Mouse (Mus musculus) midbrain, postnatal 0 days (tissue): ENCODE measurements around the gene Pglyrp2. TPM values are rescaled to one million over a fixed set of nuclear protein-coding genes. Genes with fewer than 3 reads are reported as not detected.

Experiments
- ATAC-seq: fragments of 200-750 bp; cut with Nextera tagmentation; 2 replicates; pipeline ENCODE4 v1.8.0; 2017; ENCODE audit warnings: moderate number of reproducible peaks, mild to moderate bottlenecking, moderate TSS enrichment, moderate library complexity; ENCODE audit not compliant: low FRiP score
- DNase-seq: peaks from one replicate; pipeline ENCODE4 v3.0.0-alpha.2; 2015; ENCODE audit warnings: low spot score
- H3K27ac ChIP-seq: fragments of 300-500 bp; sonication (generic); 2 replicates; pipeline ENCODE4 v1.5.1; 2014; ENCODE audit warnings: low read depth, mild to moderate bottlenecking, low read length, mixed read lengths
- H3K27me3 ChIP-seq: fragments of 300-500 bp; sonication (generic); 2 replicates; pipeline ENCODE4 v1.6.1; 2014; ENCODE audit warnings: low read length, control low read depth, mixed read lengths; ENCODE audit not compliant: insufficient read depth
- H3K36me3 ChIP-seq: fragments of 300-500 bp; sonication (generic); 2 replicates; pipeline ENCODE4 v1.6.1; 2014; ENCODE audit warnings: low read length, control low read depth, mixed read lengths; ENCODE audit not compliant: insufficient read depth
- H3K4me1 ChIP-seq: fragments of 300-500 bp; sonication (generic); 2 replicates; pipeline ENCODE4 v1.6.1; 2014; ENCODE audit warnings: mild to moderate bottlenecking, control low read depth, antibody characterized with exemption, low read length, mixed read lengths; ENCODE audit not compliant: insufficient read depth
- H3K4me2 ChIP-seq: fragments of 300-500 bp; sonication (generic); 2 replicates; pipeline ENCODE4 v1.6.1; 2014; ENCODE audit warnings: low read depth, mild to moderate bottlenecking, low read length, mixed read lengths; ENCODE audit not compliant: poor library complexity, severe bottlenecking
- H3K4me3 ChIP-seq: fragments of 300-500 bp; sonication (generic); 2 replicates; pipeline ENCODE4 v1.5.1; 2014; ENCODE audit warnings: low read depth, mild to moderate bottlenecking, low read length, moderate library complexity
- H3K9ac ChIP-seq: fragments of 300-500 bp; sonication (generic); replicated peaks from 2 replicates; pipeline ENCODE4 v1.6.1; 2014; ENCODE audit warnings: mild to moderate bottlenecking, low read length, moderate library complexity, mixed read lengths; ENCODE audit not compliant: poor library complexity, severe bottlenecking
- H3K9me3 ChIP-seq: fragments of 300-500 bp; sonication (generic); 2 replicates; pipeline ENCODE4 v1.6.1; 2016; ENCODE audit warnings: low read length, control low read depth
- CTCF ChIP-seq: IDR thresholded peaks from 2 replicates; pipeline ENCODE4 v1.5.1; 2016; ENCODE audit warnings: antibody characterized with exemption, mild to moderate bottlenecking
- WGBS: fragments of 180-500 bp; shearing (Covaris S2); extraction: QIAGEN DNeasy Blood & Tissue Kit; methylation state at CpG from one replicate; pipeline ENCODE4 v1.1.7; 2014; 5-methylcytosine and 5-hydroxymethylcytosine counted together
- polyA plus RNA-seq: library from polyadenylated mRNA; unstranded; fragments of >200 nt; fragmentation: Nextera tagmentation; extraction: Ambion mirVana; gene quantifications from 2 replicates; pipeline ENCODE4 v1.2.1, GENCODE M21; 2015
- total RNA-seq: library from RNA; depleted of rRNA; stranded (reverse); fragments of >200 nt; gene quantifications from 2 replicates; pipeline ENCODE4 v1.2.3, GENCODE M21; 2014

Gene Pglyrp2
- total and polyA plus RNA-seq, 2 experiments from 2014 or later = not detected

- Histone ChIP-seq H3K36me3 (no peaks in the 10 kb centered on the region), H3K4me1 (no peaks in the 10 kb centered on the region), H3K27me3 (peaks cover 13% of the 10 kb centered on the region; the same call in 1 of the 2 replicates), H3K27ac (no peak overlapping the region), H3K4me2 (no peak overlapping the region), H3K4me3 (no peak overlapping the region), H3K9me3 (no peaks in the 10 kb centered on the region), H3K9ac (no peak overlapping the region)
- WGBS = 91% methylated on average over 14 of the region's 14 CpGs
- DNase-seq (no peak), ATAC-seq (no peak)
- TF ChIP-seq CTCF = no peak
These were observed 7.2 kb downstream of the Pglyrp2 start for GRCm38 (mm10) chr17:32416771-32417170.

DNA sequence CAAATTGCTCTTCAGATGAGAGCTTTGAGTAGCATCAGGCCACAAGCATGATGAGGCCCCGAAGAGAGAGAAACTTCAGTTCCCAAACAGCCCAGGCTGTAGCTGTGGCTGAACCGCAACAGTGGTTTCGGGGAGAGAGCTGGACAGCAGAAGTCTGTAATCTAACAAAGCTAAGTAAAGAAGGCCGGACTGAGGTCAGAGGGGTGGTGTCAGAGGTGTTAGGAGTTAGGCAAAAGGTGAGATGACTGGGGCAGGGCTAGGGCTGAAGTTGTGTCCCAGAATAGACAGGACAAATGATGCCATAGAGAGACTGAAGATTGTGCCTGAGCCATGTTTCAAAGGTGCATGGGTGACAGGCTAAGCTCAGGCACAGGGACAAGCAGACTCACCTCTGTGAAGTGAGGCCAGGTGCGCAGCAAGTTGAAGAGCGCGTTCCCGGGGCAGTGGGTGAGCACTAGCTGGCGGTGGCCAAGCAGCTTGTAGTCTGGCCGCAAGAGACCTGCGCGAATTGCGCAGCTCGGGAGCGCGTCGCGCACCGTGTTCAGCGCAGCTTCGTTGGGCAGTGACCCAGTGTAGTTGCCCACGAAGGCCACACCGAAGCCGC is 8.4 kb downstream of the Pglyrp2 start:
- H3K4me3 ChIP-seq = no peak overlapping the region
- no peaks in the 10 kb centered on the region for H3K9me3 ChIP-seq
- 54% methylated on average over 24 of the region's 24 CpGs for WGBS
- H3K4me2 ChIP-seq = no peak overlapping the region
- H3K9ac ChIP-seq = no peak overlapping the region
- no peaks in the 10 kb centered on the region for H3K4me1 ChIP-seq
- ATAC-seq (no peak), DNase-seq (no peak)
- no peak overlapping the region for H3K27ac ChIP-seq
- no peak for TF ChIP-seq CTCF
- H3K27me3 ChIP-seq = peaks cover 13% of the 10 kb centered on the region; the same call in 1 of the 2 replicates
- no peaks in the 10 kb centered on the region for H3K36me3 ChIP-seq

DNA sequence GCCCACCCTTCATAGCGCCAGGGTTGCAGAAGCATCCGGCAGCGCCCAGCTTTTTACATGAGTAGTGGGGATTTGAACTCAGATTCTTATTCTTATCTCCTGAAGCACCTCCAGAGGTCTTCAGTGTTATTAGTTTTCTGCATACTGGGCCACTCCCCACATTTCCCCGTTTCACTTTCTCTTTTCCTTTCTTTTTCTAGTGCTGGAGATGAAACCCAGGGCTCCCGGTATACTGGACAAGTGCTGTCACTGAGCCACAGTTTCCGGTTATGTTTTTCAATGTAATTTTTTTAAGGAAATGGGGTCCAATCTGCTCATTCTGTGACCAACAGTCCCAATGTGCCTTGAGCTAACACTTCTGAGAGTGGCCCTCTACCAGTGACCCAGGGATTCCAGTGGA is 12.1 kb downstream of the Pglyrp2 start:
- Histone ChIP-seq H3K4me3 (no peak overlapping the region), H3K9me3 (no peaks in the 10 kb centered on the region), H3K4me2 (no peak overlapping the region), H3K36me3 (no peaks in the 10 kb centered on the region), H3K4me1 (no peaks in the 10 kb centered on the region), H3K9ac (no peak overlapping the region), H3K27me3 (peaks cover 13% of the 10 kb centered on the region; the same call in 1 of the 2 replicates), H3K27ac (no peak overlapping the region)
- no peak for TF ChIP-seq CTCF
- WGBS = 93% methylated on average over 6 of the region's 6 CpGs
- ATAC-seq = no peak
- DNase-seq = no peak

GRCm38 (mm10) chr17:32403417-32403816 is 20.6 kb downstream of the Pglyrp2 start, which contains the start of gene Rasal3:
Gene Rasal3 (minus strand): TSS chr17:32403583.
- Histone ChIP-seq H3K9ac (no peak within 1 kb of the TSS), H3K27me3 (peaks cover 11% of the 10 kb centered on the region), H3K9me3 (no peaks in the 10 kb centered on the region), H3K4me2 (no peak within 1 kb of the TSS), H3K4me1 (no peaks in the 10 kb centered on the region), H3K36me3 (no peaks in the 10 kb centered on the region), H3K27ac (no peak within 1 kb of the TSS), H3K4me3 (no peak within 1 kb of the TSS)
- WGBS = 78% methylated on average over 8 of the region's 8 CpGs
- TF ChIP-seq CTCF = no peak
- no peak for ATAC-seq
- DNase-seq = no peak

DNA sequence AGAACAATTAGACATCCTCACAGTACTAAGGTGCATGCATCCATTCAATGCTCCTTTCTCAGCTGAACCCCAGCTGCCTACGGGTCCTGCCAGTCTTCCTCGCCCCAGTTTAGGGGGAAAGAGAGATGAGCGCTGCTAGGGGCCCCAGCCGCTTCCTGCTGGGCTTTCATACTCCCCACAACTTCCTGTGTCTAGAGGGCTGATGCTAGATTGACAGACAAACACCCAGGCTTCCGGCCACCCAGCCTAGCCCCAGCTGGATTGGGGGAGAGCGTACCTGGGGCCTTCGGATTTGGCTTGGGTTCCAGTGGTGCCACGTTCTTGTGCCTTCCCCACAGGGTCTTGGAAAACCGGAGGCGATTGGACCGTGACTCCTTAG is 21.2 kb downstream of the Pglyrp2 start:
- Histone ChIP-seq H3K9me3 (no peaks in the 10 kb centered on the region), H3K27ac (no peak overlapping the region), H3K27me3 (peaks cover 17% of the 10 kb centered on the region), H3K4me2 (no peak overlapping the region), H3K36me3 (no peaks in the 10 kb centered on the region), H3K4me3 (no peak overlapping the region), H3K4me1 (no peaks in the 10 kb centered on the region), H3K9ac (no peak overlapping the region)
- TF ChIP-seq CTCF = no peak
- WGBS = 74% methylated on average over 11 of the region's 11 CpGs
- ATAC-seq (no peak), DNase-seq (no peak)

GRCm38 (mm10) chr17:32402011-32402778 is 21.8 kb downstream of the Pglyrp2 start:
- H3K4me2 ChIP-seq = no peak overlapping the region
- TF ChIP-seq CTCF = no peak
- no peak for ATAC-seq
- no peaks in the 10 kb centered on the region for H3K4me1 ChIP-seq
- no peaks in the 10 kb centered on the region for H3K9me3 ChIP-seq
- no peak overlapping the region for H3K27ac ChIP-seq
- no peak for DNase-seq
- H3K27me3 ChIP-seq = peaks cover 22% of the 10 kb centered on the region
- H3K4me3 ChIP-seq = no peak overlapping the region
- no peak overlapping the region for H3K9ac ChIP-seq
- no peaks in the 10 kb centered on the region for H3K36me3 ChIP-seq
- WGBS = 81% methylated on average over 9 of the region's 9 CpGs
